Mouse (Mus musculus): ENCODE measurements around the gene Bsn.

Gene Bsn

DNA sequence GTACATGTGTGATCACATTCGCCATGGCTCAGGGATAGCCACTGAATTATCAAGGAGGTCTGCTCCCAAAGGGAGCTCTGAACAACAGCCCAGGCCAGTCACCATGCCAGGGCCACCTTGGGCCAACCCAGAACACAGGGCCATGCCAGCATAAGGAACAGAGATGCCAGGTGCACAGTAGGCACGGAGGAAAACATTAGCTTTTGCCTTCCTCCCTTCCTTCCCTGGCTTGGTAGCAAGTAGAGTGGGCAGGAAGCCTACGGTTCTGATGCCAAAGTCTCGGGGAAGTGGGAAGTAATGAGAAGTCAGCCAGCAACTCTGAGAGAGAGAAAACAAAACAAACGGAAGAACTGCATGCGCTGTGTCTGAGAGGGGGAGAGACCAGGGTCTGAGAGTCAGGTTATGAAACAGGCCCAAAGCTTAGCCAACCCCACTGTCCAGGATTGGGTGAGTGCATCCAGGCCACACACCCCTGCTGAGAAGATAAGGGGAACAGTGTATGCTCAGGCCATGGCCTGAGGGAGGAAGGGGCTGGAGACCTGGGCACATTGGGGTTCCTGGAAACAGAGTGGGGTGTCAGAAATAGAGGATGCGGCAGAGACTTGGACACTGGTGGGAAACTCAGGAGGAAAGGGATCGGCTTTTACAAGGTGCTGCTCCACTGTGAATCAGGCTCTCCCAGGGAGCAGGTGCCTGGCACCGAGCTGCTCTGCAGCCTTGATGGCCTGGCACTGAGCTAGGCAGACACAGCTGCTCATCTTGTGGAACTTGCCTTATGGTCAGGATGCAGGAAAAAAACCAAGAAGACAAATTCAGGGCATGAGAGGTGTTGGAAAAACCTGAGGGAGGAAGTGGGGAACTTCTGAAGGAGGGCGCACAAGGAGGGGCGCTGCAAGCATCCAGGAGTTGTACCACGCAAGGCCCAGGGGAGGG, 36.4 kb downstream of the Bsn start:
- in situ Hi-C loops (cut with MboI; ENCODE audit: unreplicated experiment in 2 of 2) = no loop called here

DNA sequence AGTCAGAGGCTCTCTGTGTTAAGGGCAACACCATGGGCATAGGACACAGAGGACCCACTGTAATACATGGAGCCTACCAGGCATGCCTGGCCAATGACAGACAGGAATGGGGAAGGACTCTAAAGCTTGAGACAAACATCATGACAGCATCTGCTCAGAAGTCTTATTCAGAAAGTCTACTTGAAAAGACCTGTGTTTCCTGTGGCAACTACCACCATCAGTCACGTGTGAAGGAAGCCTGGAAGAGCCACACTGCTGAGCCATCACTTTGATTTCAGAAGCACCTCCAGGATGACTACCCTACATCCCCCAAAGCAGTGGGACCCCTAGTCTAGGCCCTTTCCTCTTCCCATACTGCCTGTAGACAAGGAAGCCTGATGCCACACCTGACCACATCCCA, 39.7 kb downstream of the Bsn start:
- in situ Hi-C loops (cut with MboI; ENCODE audit: unreplicated experiment in 2 of 2) = no loop called here

GRCm38 (mm10) chr9:108149817-108150216, 40.4 kb downstream of the Bsn start:
- in situ Hi-C loops (cut with MboI; ENCODE audit: unreplicated experiment in 2 of 2) = no loop called here

- in situ Hi-C loops (cut with MboI; ENCODE audit: unreplicated experiment in 2 of 2) = no loop called here
Observed at GRCm38 (mm10) chr9:108147606-108148005, 42.6 kb downstream of the Bsn start.

- in situ Hi-C loops (cut with MboI; ENCODE audit: unreplicated experiment in 2 of 2) = no loop called here
Observed at GRCm38 (mm10) chr9:108146451-108146850, 43.7 kb downstream of the Bsn start.

- in situ Hi-C loops (cut with MboI; ENCODE audit: unreplicated experiment in 2 of 2) = no loop called here
Observed at GRCm38 (mm10) chr9:108145740-108146139, 44.4 kb downstream of the Bsn start.

GRCm38 (mm10) chr9:108144371-108145270, 45.6 kb downstream of the Bsn start:
- in situ Hi-C loops (cut with MboI; ENCODE audit: unreplicated experiment in 2 of 2) = loop anchor here in 1 of 2 experiments (5.0 kb wide), 1 partner anchor 58 kb away; no protein-coding TSS in a partner anchor

DNA sequence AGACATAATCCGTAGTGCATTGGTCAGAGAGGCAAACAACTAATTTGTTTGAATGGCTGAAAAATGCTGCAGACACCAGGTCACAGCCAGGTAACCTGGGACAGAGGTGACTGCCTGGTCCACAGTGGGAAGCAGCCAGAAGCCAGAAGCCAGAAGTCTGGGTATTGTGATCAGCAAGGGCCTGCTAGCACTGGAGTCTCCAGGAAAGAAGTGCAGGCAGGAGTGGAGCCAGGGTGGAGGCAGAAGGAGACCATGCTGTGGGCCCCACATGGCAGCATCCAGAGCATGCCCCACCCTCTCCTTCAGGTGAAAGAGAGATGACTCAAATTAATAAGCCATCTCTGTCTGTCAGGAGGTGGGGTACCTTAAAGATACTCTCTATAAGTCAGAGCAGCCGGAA, 46.7 kb downstream of the Bsn start:
- in situ Hi-C loops (cut with MboI; ENCODE audit: unreplicated experiment in 2 of 2) = loop anchor here in 1 of 2 experiments (5.0 kb wide), 1 partner anchor 59 kb away; no protein-coding TSS in a partner anchor

- in situ Hi-C loops (cut with MboI; ENCODE audit: unreplicated experiment in 2 of 2) = loop anchor here in 1 of 2 experiments (5.0 kb wide), 1 partner anchor 61 kb away; no protein-coding TSS in a partner anchor
Observed at GRCm38 (mm10) chr9:108141387-108141786, 48.8 kb downstream of the Bsn start.

DNA sequence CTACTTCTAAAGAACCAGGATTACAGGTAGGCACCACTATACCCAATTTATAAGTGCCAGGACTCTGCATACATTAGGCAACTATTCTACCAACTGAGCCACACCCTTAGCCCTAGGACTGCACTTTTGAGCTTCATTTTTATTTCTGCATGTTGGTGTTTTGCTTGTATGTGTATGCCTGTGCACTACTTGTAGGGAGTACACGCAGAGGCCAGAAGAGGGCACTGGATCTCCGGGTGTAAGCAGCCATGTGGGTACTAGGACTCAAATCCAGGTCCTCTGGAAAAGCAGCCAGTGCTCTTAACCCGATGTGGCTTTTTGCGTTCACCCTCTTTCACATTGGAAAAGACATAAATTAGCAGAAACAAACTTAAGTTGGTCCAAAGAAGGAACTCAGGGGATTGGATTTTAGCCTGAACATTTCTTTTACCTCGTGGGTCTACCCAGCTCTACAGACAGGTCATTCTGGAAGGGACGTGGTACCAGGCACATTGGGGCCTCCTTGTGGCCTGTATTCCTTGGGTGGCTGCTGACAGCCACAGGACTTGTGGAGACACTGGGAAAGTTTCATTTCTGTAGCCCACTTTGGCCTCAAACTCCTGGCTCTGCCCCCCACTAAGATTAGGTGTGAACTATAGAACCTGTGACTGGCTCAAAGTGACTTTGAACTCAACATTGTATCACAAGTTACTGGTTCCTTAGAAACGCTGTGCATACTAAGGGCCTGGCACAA, 50.1 kb downstream of the Bsn start:
- in situ Hi-C loops (cut with MboI; ENCODE audit: unreplicated experiment in 2 of 2) = loop anchor here (5.0 to 10.0 kb wide), 4 partner anchors 43 to 137 kb away; no protein-coding TSS in a partner anchor

DNA sequence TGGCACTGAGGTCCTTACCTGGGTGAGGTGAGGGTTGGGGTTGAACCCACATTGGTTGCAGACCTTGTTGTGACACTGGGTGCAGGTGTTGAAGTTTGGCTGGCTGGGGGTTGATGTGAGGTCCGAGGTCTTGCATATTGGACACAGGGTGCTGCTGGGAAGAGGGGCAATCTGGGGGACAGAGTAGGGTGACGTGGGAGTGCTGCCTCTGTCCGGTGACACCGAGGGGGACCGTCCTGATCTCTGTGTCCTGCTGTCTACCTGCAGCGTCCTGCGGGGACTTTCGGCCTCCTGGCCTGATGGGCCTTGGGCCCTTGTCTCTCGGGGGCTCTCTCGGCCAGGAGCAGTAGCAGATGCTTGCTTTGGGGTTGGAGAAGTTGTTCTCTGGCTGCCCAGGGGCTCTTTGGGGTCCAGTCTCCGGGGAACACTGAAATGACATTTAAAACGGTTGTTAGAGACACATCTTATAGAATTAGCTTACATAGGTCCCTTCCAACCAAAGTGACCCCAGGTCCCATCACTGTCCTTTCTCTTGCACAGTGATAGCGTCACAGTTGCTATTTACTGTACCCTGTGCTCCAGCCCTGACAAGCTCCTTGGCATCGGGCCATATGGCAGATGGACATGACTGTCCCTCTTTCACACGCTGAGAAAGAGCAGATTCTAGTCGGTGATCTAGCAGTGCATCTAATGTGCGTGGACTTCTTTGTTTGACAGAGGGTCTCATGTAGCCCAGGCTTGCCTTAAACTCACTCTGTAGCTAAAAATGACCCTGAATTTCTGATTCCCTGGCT, 50.8 kb downstream of the Bsn start:
- in situ Hi-C loops (cut with MboI; ENCODE audit: unreplicated experiment in 2 of 2) = loop anchor here (5.0 to 10.0 kb wide), 4 partner anchors 42 to 138 kb away; no protein-coding TSS in a partner anchor

GRCm38 (mm10) chr9:108138118-108138517, 52.1 kb downstream of the Bsn start:
- in situ Hi-C loops (cut with MboI; ENCODE audit: unreplicated experiment in 2 of 2) = loop anchor here (5.0 to 10.0 kb wide), 4 partner anchors 41 to 139 kb away; no protein-coding TSS in a partner anchor

DNA sequence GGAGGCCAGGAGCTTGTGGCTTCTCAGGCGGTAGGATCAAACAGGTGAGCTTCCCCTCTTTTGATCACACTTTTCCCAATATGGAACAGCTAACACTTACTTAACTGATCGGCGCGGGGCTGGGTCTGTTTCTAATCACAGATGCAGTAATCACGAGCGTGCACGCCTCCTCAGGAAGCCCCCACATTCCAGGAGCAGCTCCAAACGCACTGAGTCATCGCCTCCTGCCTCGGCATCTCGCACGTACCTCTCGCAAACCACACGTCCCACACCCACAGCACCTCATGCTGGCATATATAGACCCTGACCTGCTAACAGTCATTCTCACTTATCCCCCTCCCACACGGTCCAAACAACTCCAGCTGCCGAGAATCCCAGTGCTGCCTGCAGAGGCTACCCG, 52.7 kb downstream of the Bsn start:
- in situ Hi-C loops (cut with MboI; ENCODE audit: unreplicated experiment in 2 of 2) = loop anchor here (5.0 to 10.0 kb wide), 4 partner anchors 40 to 140 kb away; no protein-coding TSS in a partner anchor

- in situ Hi-C loops (cut with MboI; ENCODE audit: unreplicated experiment in 2 of 2) = loop anchor here (5.0 to 10.0 kb wide), 4 partner anchors 40 to 140 kb away; no protein-coding TSS in a partner anchor
Observed at GRCm38 (mm10) chr9:108136930-108137462, 53.2 kb downstream of the Bsn start.

- in situ Hi-C loops (cut with MboI; ENCODE audit: unreplicated experiment in 2 of 2) = loop anchor here (5.0 to 10.0 kb wide), 4 partner anchors 39 to 141 kb away; no protein-coding TSS in a partner anchor
Observed at GRCm38 (mm10) chr9:108136225-108136624, 54.0 kb downstream of the Bsn start.

- in situ Hi-C loops (cut with MboI; ENCODE audit: unreplicated experiment in 2 of 2) = loop anchor here (5.0 to 10.0 kb wide), 4 partner anchors 38 to 142 kb away; no protein-coding TSS in a partner anchor
Observed at GRCm38 (mm10) chr9:108135679-108136078, 54.5 kb downstream of the Bsn start.

GRCm38 (mm10) chr9:108133478-108133877, 56.7 kb downstream of the Bsn start:
- in situ Hi-C loops (cut with MboI; ENCODE audit: unreplicated experiment in 2 of 2) = loop anchor here in 1 of 2 experiments (5.0 to 10.0 kb wide), 2 partner anchors 36 to 141 kb away; no protein-coding TSS in a partner anchor

GRCm38 (mm10) chr9:108132373-108132772, 57.8 kb downstream of the Bsn start:
- in situ Hi-C loops (cut with MboI; ENCODE audit: unreplicated experiment in 2 of 2) = loop anchor here in 1 of 2 experiments (5.0 to 10.0 kb wide), 2 partner anchors 35 to 142 kb away; no protein-coding TSS in a partner anchor
